Mouse (Mus musculus) embryonic facial prominence, embryonic 13.5 days (tissue): Measurements from ENCODE around the gene Synj2bp. TPM values are rescaled to one million over a fixed set of nuclear protein-coding genes. Genes with fewer than 3 reads are reported as not detected.
"Not testable (repeated sequence)": the region's sequence is repeated elsewhere in the genome, so short reads cannot be mapped to it uniquely, and the experiment has no call there.

Experiments used
- ATAC-seq: fragments of 200-750 bp; cut with Nextera tagmentation; 2 replicates; pipeline ENCODE4 v1.8.0; 2017; ENCODE audit warnings: low read depth; ENCODE audit not compliant: insufficient number of reproducible peaks, insufficient read depth, low FRiP score, low TSS enrichment
- H3K27ac ChIP-seq: fragments of 300-500 bp; sonication (generic); 2 replicates; pipeline ENCODE4 v1.5.1; 2015; ENCODE audit warnings: moderate library complexity, mild to moderate bottlenecking, inconsistent platforms
- H3K27me3 ChIP-seq: fragments of 300-500 bp; sonication (generic); 2 replicates; pipeline ENCODE4 v1.6.1; 2015; ENCODE audit warnings: mild to moderate bottlenecking, inconsistent platforms
- H3K36me3 ChIP-seq: fragments of 300-500 bp; sonication (generic); 2 replicates; pipeline ENCODE4 v1.6.1; 2015; ENCODE audit warnings: mild to moderate bottlenecking, inconsistent platforms
- H3K4me1 ChIP-seq: fragments of 300-500 bp; sonication (generic); 2 replicates; pipeline ENCODE4 v1.6.1; 2015; ENCODE audit warnings: inconsistent platforms
- H3K4me2 ChIP-seq: fragments of 300-500 bp; sonication (generic); 2 replicates; pipeline ENCODE4 v1.6.1; 2015; ENCODE audit warnings: moderate library complexity, mild to moderate bottlenecking, inconsistent platforms
- H3K4me3 ChIP-seq: fragments of 300-500 bp; sonication (generic); 2 replicates; pipeline ENCODE4 v1.5.1; 2015; ENCODE audit warnings: mild to moderate bottlenecking, inconsistent platforms
- H3K9ac ChIP-seq: fragments of 300-500 bp; sonication (generic); 2 replicates; pipeline ENCODE4 v1.6.1; 2015; ENCODE audit warnings: mild to moderate bottlenecking, inconsistent platforms
- H3K9me3 ChIP-seq: fragments of 300-500 bp; sonication (generic); 2 replicates; pipeline ENCODE4 v1.6.1; 2016; ENCODE audit warnings: inconsistent platforms
- WGBS: fragments of 180-500 bp; shearing (Covaris S2); methylation state at CpG from one replicate; pipeline ENCODE4 v1.1.7; 2015; ENCODE audit warnings: mixed read lengths; 5-methylcytosine and 5-hydroxymethylcytosine counted together
- polyA plus RNA-seq: library from polyadenylated mRNA; unstranded; fragments of >200 nt; fragmentation: Nextera tagmentation; extraction: Ambion mirVana; gene quantifications from 2 replicates; pipeline ENCODE4 v1.2.1, GENCODE M21; 2015

Synj2bp gene
- polyA plus RNA-seq, 1 experiment from 2014 or later, result 39.8 TPM

- H3K36me3 ChIP-seq, result no peaks in the 10 kb centered on the region
- H3K9ac ChIP-seq, result peak overlapping the region; percentile 82
- peak overlapping the region; percentile 65 for H3K4me2 ChIP-seq
- H3K9me3 ChIP-seq, result no peaks in the 10 kb centered on the region
- no peaks in the 10 kb centered on the region for H3K4me1 ChIP-seq
- no peak for ATAC-seq
- H3K27me3 ChIP-seq, result no peaks in the 10 kb centered on the region
- WGBS, result under 1% methylated on average over 7 of the region's 7 CpGs
- H3K27ac ChIP-seq, result peak overlapping the region; percentile 96; the same call in 1 of the 2 replicates
- peak overlapping the region; percentile 71 for H3K4me3 ChIP-seq
Measured at GRCm38 (mm10) chr12:81484212-81484611, 48.5 kb downstream of the Synj2bp start.

- WGBS, result 45% methylated on average over 17 of the region's 17 CpGs
- Histone ChIP-seq H3K4me1 (no peaks in the 10 kb centered on the region), H3K9ac (peak overlapping the region; percentile 59), H3K4me3 (peak overlapping the region; percentile 71), H3K36me3 (no peaks in the 10 kb centered on the region), H3K27me3 (no peaks in the 10 kb centered on the region), H3K27ac (no peak overlapping the region), H3K4me2 (peak overlapping the region; percentile 65), H3K9me3 (no peaks in the 10 kb centered on the region)
- ATAC-seq, result no peak
Measured at GRCm38 (mm10) chr12:81483656-81484055, 49.1 kb downstream of the Synj2bp start.

- not testable (repeated sequence) for H3K27me3 ChIP-seq, H3K4me1 ChIP-seq, H3K4me2 ChIP-seq, H3K36me3 ChIP-seq, H3K27ac ChIP-seq, H3K4me3 ChIP-seq, H3K9ac ChIP-seq, ATAC-seq
- H3K9me3 ChIP-seq, result peaks cover 17% of the 10 kb centered on the region; the same call in 1 of the 2 replicates
- 96% methylated on average over 7 of the region's 7 CpGs for WGBS
Measured at GRCm38 (mm10) chr12:81459051-81459450, 73.7 kb downstream of the Synj2bp start.

Other genes starting within 250 kb of the Synj2bp start
- gene Slc8a3, start 199.7 kb downstream of the Synj2bp start, polyA plus RNA-seq, result 3.6 and 5.6 TPM in 2 replicates
- 0.30 and 0.48 TPM in 2 replicates for gene Gm4787, start 153.4 kb downstream of the Synj2bp start, polyA plus RNA-seq
- 0.84 and 0.89 TPM in 2 replicates for gene Adam4, start 111.0 kb downstream of the Synj2bp start, polyA plus RNA-seq
- 130 and 145 TPM in 2 replicates for gene Cox16, start 47.8 kb downstream of the Synj2bp start, polyA plus RNA-seq
- 22.7 and 23.0 TPM in 2 replicates for gene Gm20498, start within 50 bp of the Synj2bp start, polyA plus RNA-seq
- gene Adam21, start 35.6 kb upstream of the Synj2bp start, polyA plus RNA-seq, result 0.46 and 0.95 TPM in 2 replicates
- 83.9 and 86.7 TPM in 2 replicates for gene Med6, start 62.1 kb upstream of the Synj2bp start, polyA plus RNA-seq
- 1.8 and 2.2 TPM in 2 replicates for gene Ttc9, start 98.3 kb upstream of the Synj2bp start, polyA plus RNA-seq
- gene Map3k9, start 248.3 kb upstream of the Synj2bp start, polyA plus RNA-seq, result 1.3 TPM in 2 replicates